Mouse (Mus musculus) myocyte (in vitro differentiated cells): Measurements from ENCODE around the gene Arsj.

ENCODE experiments used
- CEBPB ChIP-seq: IDR thresholded peaks from 2 replicates; pipeline ENCODE4 v1.6.1; 2011; ENCODE audit warnings: mild to moderate bottlenecking, moderate library complexity; ENCODE audit not compliant: poor library complexity, insufficient read depth, severe bottlenecking
- MAX ChIP-seq: IDR thresholded peaks from one replicate; pipeline ENCODE4 v1.6.1; 2011; ENCODE audit warnings: low read depth, mild to moderate bottlenecking, control low read depth
- MYOG ChIP-seq, 3 experiments: IDR thresholded peaks; one replicate each; pipeline ENCODE4 v1.6.1; 2011; ENCODE audit warnings: control low read depth in 2 of 3, low read depth in 2 of 3, mild to moderate bottlenecking in 2 of 3; ENCODE audit not compliant: insufficient read length in 2 of 3, control insufficient read depth in 1 of 3, insufficient read depth in 1 of 3
- POLR2A ChIP-seq: IDR thresholded peaks from one replicate; pipeline ENCODE4 v1.6.1; 2011; ENCODE audit warnings: low read depth, mild to moderate bottlenecking, control low read depth, moderate library complexity; ENCODE audit not compliant: insufficient read length
- USF1 ChIP-seq: IDR thresholded peaks from one replicate; pipeline ENCODE4 v1.6.1; 2011; ENCODE audit warnings: low read depth, mild to moderate bottlenecking, control low read depth, moderate library complexity

- TF ChIP-seq POLR2A: no peak
- no peak for TF ChIP-seq MAX
- TF ChIP-seq MYOG (IDR thresholded peaks at IDR 0.05; ENCODE audit: control insufficient read depth in 1 of 3, insufficient read depth in 1 of 3, insufficient read length in 2 of 3, low read depth in 2 of 3): no peak
- TF ChIP-seq CEBPB: no peak
- no peak for TF ChIP-seq USF1
These were observed 39.4 kb downstream of the Arsj start for GRCm38 (mm10) chr3:126402836-126403235.
